10 mouse cellular contexts compared by ENCODE assay signal in the genomic region with DNA sequence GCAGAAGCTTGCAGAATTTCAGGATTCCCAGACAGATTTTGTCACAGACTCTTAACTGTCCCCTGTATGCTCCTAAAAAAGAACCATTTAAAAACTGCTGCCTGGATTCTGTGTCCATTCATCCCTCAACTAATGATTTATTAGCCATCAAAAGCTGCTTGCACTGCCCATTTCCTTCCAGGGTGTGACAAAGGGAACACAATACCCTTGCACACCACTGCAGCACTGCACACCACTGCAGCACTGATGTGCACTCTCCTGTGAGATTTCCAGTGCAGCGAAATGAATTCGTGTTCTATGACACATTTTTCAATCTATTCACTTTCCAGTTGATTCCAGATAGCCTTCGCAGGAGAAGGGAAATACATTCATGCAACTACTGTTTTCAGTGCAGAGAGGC.
"Had no signal": no experiment of that assay in that cellular context is flagged by ENCODE, and none has a peak within 500 bp of the region (broad histone marks: within the 10 kb centered on the region; RNA-seq: fewer than 3 reads in every experiment).

No protein-coding gene starts in this region.

- DNase-seq: kidney, adult 18-20 months; lung, embryonic 14.5 days; lung, postnatal 10 days; lung, postnatal 4 days; thymus, postnatal 4 days had no signal

- H3K4me3 ChIP-seq: left cerebral cortex, adult 2 months; limb, embryonic 15.5 days; liver, embryonic 12.5 days; midbrain, embryonic 12.5 days had no signal

- H3K36me3 ChIP-seq: limb, embryonic 15.5 days; liver, embryonic 12.5 days; midbrain, embryonic 12.5 days had no signal

- ATAC-seq: liver, embryonic 12.5 days had no signal

- H3K9me3 ChIP-seq: limb, embryonic 15.5 days; liver, embryonic 12.5 days; midbrain, embryonic 12.5 days had no signal

- H3K4me1 ChIP-seq: liver, embryonic 12.5 days; midbrain, embryonic 12.5 days had no signal

- H3K4me2 ChIP-seq: limb, embryonic 15.5 days; liver, embryonic 12.5 days; lung, embryonic 14.5 days; midbrain, embryonic 12.5 days had no signal

- H3K27me3 ChIP-seq: limb, embryonic 15.5 days; liver, embryonic 12.5 days; midbrain, embryonic 12.5 days had no signal

- H3K27ac ChIP-seq: left cerebral cortex, adult 2 months; limb, embryonic 15.5 days; liver, embryonic 12.5 days; midbrain, embryonic 12.5 days; stomach, postnatal 0 days had no signal

- H3K9ac ChIP-seq: limb, embryonic 15.5 days; liver, embryonic 12.5 days; lung, embryonic 14.5 days; midbrain, embryonic 12.5 days had no signal
